Mouse (Mus musculus) small intestine, adult 2 months (tissue): Measurements from ENCODE around the gene Rae1.

ENCODE experiments used
- CTCF ChIP-seq: fragments of 200-500 bp; IDR thresholded peaks from 2 replicates; pipeline ENCODE4 v1.5.1; 2012; ENCODE audit warnings: low read depth, mild to moderate bottlenecking, control low read depth, inconsistent platforms, low read length, moderate library complexity, mixed read lengths; ENCODE audit not compliant: insufficient replicate concordance, insufficient read length; ENCODE audit errors: extremely low read depth
- POLR2A ChIP-seq: fragments of 200-500 bp; IDR thresholded peaks from 2 replicates; pipeline ENCODE4 v1.6.1; 2012; ENCODE audit warnings: low read depth, mild to moderate bottlenecking, control low read depth, inconsistent platforms, low read length, moderate library complexity

- TF ChIP-seq CTCF, result no peak
- TF ChIP-seq POLR2A, result no peak
These were observed 3.8 kb downstream of the Rae1 start for GRCm38 (mm10) chr2:173003737-173004136.
